Mouse (Mus musculus): Measurements from ENCODE around the gene Nup35. TPM values are rescaled to one million over a fixed set of nuclear protein-coding genes. Genes with fewer than 3 reads are reported as not detected.
A peak's percentile ranks its signal among the peaks of the same experiment; 100 is the strongest.

The Nup35 gene
- polyA plus RNA-seq (2014; fragmentation: Nextera tagmentation; extraction: Ambion mirVana): 58.9 and 59.0 TPM in 2 replicates

- no peak for TF ChIP-seq CTCF (IDR thresholded peaks at IDR 0.05; ENCODE audit: low read depth)
- H3K9ac ChIP-seq: peak within 1 kb of the TSS; percentile 74
- ATAC-seq (ENCODE audit: insufficient read depth) (peak; percentile 100), DNase-seq (peak; percentile 99)
- H3K4me2 ChIP-seq: peak within 1 kb of the TSS; percentile 78
- H3K36me3 ChIP-seq (ENCODE audit: insufficient read depth): no peaks in the 10 kb centered on the region
- 1% methylated on average over 21 of the region's 21 CpGs for WGBS
- H3K27ac ChIP-seq (ENCODE audit: low read depth): peak within 1 kb of the TSS; percentile 51
- 0 out of 2 replicates have a peak, but pooled peaks cover 5% of the 10 kb centered on the region for H3K4me1 ChIP-seq (ENCODE audit: insufficient read depth)
- no peaks in the 10 kb centered on the region for H3K9me3 ChIP-seq (ENCODE audit: low read depth, low read length)
- H3K4me3 ChIP-seq (ENCODE audit: low read depth, low read length): peak within 1 kb of the TSS; percentile 62
- H3K27me3 ChIP-seq (ENCODE audit: insufficient read depth, low read length): no peaks in the 10 kb centered on the region
Measured at GRCm38 (mm10) chr2:80616854-80617737, at the start of gene Nup35, which contains the start of gene Dusp19. Gene Nup35 (plus strand): TSS chr2:80617236. Gene Dusp19 (plus strand): TSS chr2:80617045.

- Histone ChIP-seq H3K36me3 (ENCODE audit: insufficient read depth) (0 out of 2 replicates have a peak, but pooled peaks cover 4% of the 10 kb centered on the region), H3K9me3 (ENCODE audit: low read depth, low read length) (no peaks in the 10 kb centered on the region), H3K9ac (no peak overlapping the region), H3K27ac (ENCODE audit: low read depth) (no peak overlapping the region), H3K4me2 (no peak overlapping the region), H3K27me3 (ENCODE audit: insufficient read depth, low read length) (no peaks in the 10 kb centered on the region), H3K4me3 (ENCODE audit: low read depth, low read length) (no peak overlapping the region), H3K4me1 (ENCODE audit: insufficient read depth) (no peaks in the 10 kb centered on the region)
- DNase-seq: no peak
- WGBS: 84% methylated on average over 4 of the region's 4 CpGs
- TF ChIP-seq CTCF (IDR thresholded peaks at IDR 0.05; ENCODE audit: low read depth): no peak
- ATAC-seq (ENCODE audit: insufficient read depth): no peak
Measured at GRCm38 (mm10) chr2:80567411-80567810, 49.6 kb upstream of the Nup35 start.

- DNase-seq (no peak), ATAC-seq (ENCODE audit: insufficient read depth) (no peak)
- Histone ChIP-seq H3K4me3 (ENCODE audit: low read depth, low read length) (no peak overlapping the region), H3K9ac (no peak overlapping the region), H3K4me2 (no peak overlapping the region), H3K4me1 (ENCODE audit: insufficient read depth) (no peaks in the 10 kb centered on the region), H3K27ac (ENCODE audit: low read depth) (no peak overlapping the region), H3K27me3 (ENCODE audit: insufficient read depth, low read length) (no peaks in the 10 kb centered on the region), H3K36me3 (ENCODE audit: insufficient read depth) (0 out of 2 replicates have a peak, but pooled peaks cover 4% of the 10 kb centered on the region), H3K9me3 (ENCODE audit: low read depth, low read length) (no peaks in the 10 kb centered on the region)
- WGBS: 65% methylated on average over 4 of the region's 4 CpGs
- no peak for TF ChIP-seq CTCF (IDR thresholded peaks at IDR 0.05; ENCODE audit: low read depth)
Measured at GRCm38 (mm10) chr2:80570656-80571055, 46.4 kb upstream of the Nup35 start.

GRCm38 (mm10) chr2:80577286-80577685 is 39.8 kb upstream of the Nup35 start:
- H3K36me3 ChIP-seq (ENCODE audit: insufficient read depth): no peaks in the 10 kb centered on the region
- no peak for TF ChIP-seq CTCF (IDR thresholded peaks at IDR 0.05; ENCODE audit: low read depth)
- no peak for ATAC-seq (ENCODE audit: insufficient read depth)
- H3K4me3 ChIP-seq (ENCODE audit: low read depth, low read length): no peak overlapping the region
- H3K4me1 ChIP-seq (ENCODE audit: insufficient read depth): peaks cover 9% of the 10 kb centered on the region
- H3K9me3 ChIP-seq (ENCODE audit: low read depth, low read length): no peaks in the 10 kb centered on the region
- no peak overlapping the region for H3K9ac ChIP-seq
- H3K4me2 ChIP-seq: no peak overlapping the region
- H3K27ac ChIP-seq (ENCODE audit: low read depth): no peak overlapping the region
- no peaks in the 10 kb centered on the region for H3K27me3 ChIP-seq (ENCODE audit: insufficient read depth, low read length)
- 92% methylated on average over 1 of the region's 1 CpGs for WGBS
- no peak for DNase-seq

GRCm38 (mm10) chr2:80579253-80579891 is 37.7 kb upstream of the Nup35 start:
- WGBS: 32% methylated on average over 6 of the region's 6 CpGs
- Histone ChIP-seq H3K4me1 (ENCODE audit: insufficient read depth) (peaks cover 9% of the 10 kb centered on the region), H3K36me3 (ENCODE audit: insufficient read depth) (no peaks in the 10 kb centered on the region), H3K4me2 (peak overlapping the region; percentile 73), H3K4me3 (ENCODE audit: low read depth, low read length) (peak overlapping the region; percentile 88), H3K27ac (ENCODE audit: low read depth) (no peak overlapping the region), H3K27me3 (ENCODE audit: insufficient read depth, low read length) (no peaks in the 10 kb centered on the region), H3K9ac (peak overlapping the region; percentile 30; the same call in 1 of the 2 replicates), H3K9me3 (ENCODE audit: low read depth, low read length) (no peaks in the 10 kb centered on the region)
- ATAC-seq (ENCODE audit: insufficient read depth) (no peak), DNase-seq (no peak)
- TF ChIP-seq CTCF (IDR thresholded peaks at IDR 0.05; ENCODE audit: low read depth): no peak

GRCm38 (mm10) chr2:80580311-80580961 is 36.6 kb upstream of the Nup35 start:
- under 1% methylated on average over 52 of the region's 65 CpGs for WGBS
- peaks cover 9% of the 10 kb centered on the region for H3K4me1 ChIP-seq (ENCODE audit: insufficient read depth)
- H3K27me3 ChIP-seq (ENCODE audit: insufficient read depth, low read length): no peaks in the 10 kb centered on the region
- H3K36me3 ChIP-seq (ENCODE audit: insufficient read depth): no peaks in the 10 kb centered on the region
- H3K9ac ChIP-seq: peak overlapping the region; percentile 98
- peak overlapping the region; percentile 98 for H3K27ac ChIP-seq (ENCODE audit: low read depth)
- ATAC-seq (ENCODE audit: insufficient read depth) (peak; percentile 71), DNase-seq (peak; percentile 64)
- H3K9me3 ChIP-seq (ENCODE audit: low read depth, low read length): no peaks in the 10 kb centered on the region
- H3K4me3 ChIP-seq (ENCODE audit: low read depth, low read length): peak overlapping the region; percentile 88
- H3K4me2 ChIP-seq: peak overlapping the region; percentile 73
- no peak for TF ChIP-seq CTCF (IDR thresholded peaks at IDR 0.05; ENCODE audit: low read depth)

All from lung, embryonic 14.5 days (tissue).